Mouse (Mus musculus): ENCODE measurements around the gene 2010003K11Rik.

DNA sequence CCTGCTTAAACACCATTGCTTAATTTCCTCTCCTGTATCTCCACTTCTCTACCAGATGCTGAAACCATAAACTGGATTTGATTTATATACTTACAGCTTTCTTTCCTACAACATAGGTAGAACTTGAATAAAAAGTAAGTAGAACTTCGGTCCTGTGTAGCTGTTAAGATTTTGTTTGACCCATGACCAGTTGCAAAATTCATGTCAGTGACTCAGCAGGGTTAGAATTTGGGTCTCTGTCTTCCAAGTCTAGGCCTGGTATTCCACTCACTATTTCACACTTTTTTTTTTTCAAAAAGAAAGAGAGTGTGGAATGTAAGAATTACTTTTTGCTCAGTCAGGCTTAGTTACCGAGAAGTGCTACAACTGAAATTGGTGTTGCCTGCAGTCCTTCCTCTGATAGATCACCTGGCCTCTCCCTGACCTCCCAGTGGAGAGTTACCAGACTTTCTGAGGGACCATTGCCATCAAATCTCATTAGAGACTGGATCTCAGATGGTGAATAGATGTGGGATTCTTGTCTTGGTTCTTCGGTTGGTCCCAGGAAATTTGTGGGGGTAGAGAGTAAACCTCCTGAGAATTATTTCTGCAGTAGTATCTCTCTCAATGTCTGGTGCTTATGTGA is 23.2 kb upstream of the 2010003K11Rik start:
- TF ChIP-seq CTCF (conservative IDR thresholded peaks at IDR 0.05; ENCODE audit: low read length), result no peak
- TF ChIP-seq POU5F1 (IDR thresholded peaks at IDR 0.05; ENCODE audit: borderline replicate concordance, low read length), result no peak
- no peak for TF ChIP-seq NANOG (IDR thresholded peaks at IDR 0.05; ENCODE audit: borderline replicate concordance, low read length)

All from E14TG2a.4 (cell line).